Mouse (Mus musculus) forebrain, postnatal 0 days (tissue): ENCODE data around the gene Gng13. TPM values are rescaled to one million over a fixed set of nuclear protein-coding genes. Genes with fewer than 3 reads are reported as not detected.
A peak's percentile ranks its signal among the peaks of the same experiment; 100 is the strongest.
"Not testable (repeated sequence)": the region's sequence is repeated elsewhere in the genome, so short reads cannot be mapped to it uniquely, and the experiment has no call there.

Experiments used
- ATAC-seq: fragments of 200-750 bp; cut with Nextera tagmentation; 2 replicates; pipeline ENCODE4 v1.8.0; 2017; ENCODE audit warnings: mild to moderate bottlenecking, moderate library complexity
- DNase-seq: peaks from one replicate; pipeline ENCODE4 v3.0.0-alpha.2; 2015
- H3K27ac ChIP-seq: fragments of 300-500 bp; sonication (generic); 2 replicates; pipeline ENCODE4 v1.5.1; 2014; ENCODE audit warnings: low read depth, mild to moderate bottlenecking, antibody characterized with exemption, low read length, moderate library complexity, mixed read lengths
- H3K27me3 ChIP-seq: fragments of 300-500 bp; sonication (generic); 2 replicates; pipeline ENCODE4 v1.6.1; 2014; ENCODE audit warnings: mild to moderate bottlenecking, low read length, mixed read lengths; ENCODE audit not compliant: insufficient read depth
- H3K36me3 ChIP-seq: fragments of 300-500 bp; sonication (generic); 2 replicates; pipeline ENCODE4 v1.6.1; 2014; ENCODE audit warnings: mild to moderate bottlenecking, moderate library complexity; ENCODE audit not compliant: insufficient read depth
- H3K4me1 ChIP-seq: fragments of 300-500 bp; sonication (generic); 2 replicates; pipeline ENCODE4 v1.6.1; 2014; ENCODE audit warnings: antibody characterized with exemption; ENCODE audit not compliant: insufficient read depth
- H3K4me2 ChIP-seq: fragments of 300-500 bp; sonication (generic); 2 replicates; pipeline ENCODE4 v1.6.1; 2014; ENCODE audit warnings: low read depth, mild to moderate bottlenecking, moderate library complexity
- H3K4me3 ChIP-seq: fragments of 300-500 bp; sonication (generic); 2 replicates; pipeline ENCODE4 v1.5.1; 2014; ENCODE audit warnings: low read depth, low read length, mixed read lengths
- H3K9ac ChIP-seq: fragments of 300-500 bp; sonication (generic); 2 replicates; pipeline ENCODE4 v1.6.1; 2014; ENCODE audit warnings: mild to moderate bottlenecking
- H3K9me3 ChIP-seq: fragments of 300-500 bp; sonication (generic); 2 replicates; pipeline ENCODE4 v1.6.1; 2016; ENCODE audit warnings: low read length
- CTCF ChIP-seq: sonication (generic); IDR thresholded peaks from 2 replicates; pipeline ENCODE4 v1.5.1; 2016; ENCODE audit warnings: antibody characterized with exemption, control low read depth, low read depth
- WGBS: fragments of 180-500 bp; shearing (Covaris S2); extraction: QIAGEN DNeasy Blood & Tissue Kit; methylation state at CpG from one replicate; pipeline ENCODE4 v1.1.7; 2014; 5-methylcytosine and 5-hydroxymethylcytosine counted together
- polyA plus RNA-seq: library from polyadenylated mRNA; unstranded; fragments of >200 nt; fragmentation: Nextera tagmentation; extraction: Ambion mirVana; gene quantifications from 2 replicates; pipeline ENCODE4 v1.2.1, GENCODE M21; 2015
- total RNA-seq: library from RNA; depleted of rRNA; stranded (reverse); fragments of >200 nt; gene quantifications from 2 replicates; pipeline ENCODE4 v1.2.3, GENCODE M21; 2014

The Gng13 gene
- total and polyA plus RNA-seq, 2 experiments from 2014 or later, result 8.2 to 17.0 TPM

GRCm38 (mm10) chr17:25728009-25728270 lies 11.0 kb downstream of the Gng13 start:
- peak overlapping the region; percentile 61 for H3K9ac ChIP-seq
- ATAC-seq (no peak), DNase-seq (no peak)
- peaks cover 13% of the 10 kb centered on the region; the same call in 1 of the 2 replicates for H3K4me1 ChIP-seq
- peak overlapping the region; percentile 94 for H3K4me2 ChIP-seq
- H3K36me3 ChIP-seq, result peaks cover 15% of the 10 kb centered on the region; the same call in 1 of the 2 replicates
- WGBS, result 19% methylated on average over 4 of the region's 4 CpGs
- H3K4me3 ChIP-seq, result peak overlapping the region; percentile 67
- H3K27me3 ChIP-seq, result no peaks in the 10 kb centered on the region
- TF ChIP-seq CTCF, result no peak
- peak overlapping the region; percentile 62; the same call in 1 of the 2 replicates for H3K27ac ChIP-seq
- no peaks in the 10 kb centered on the region for H3K9me3 ChIP-seq

GRCm38 (mm10) chr17:25732082-25732481 lies 15.1 kb downstream of the Gng13 start:
- ATAC-seq (no peak), DNase-seq (peak; percentile 87)
- Histone ChIP-seq H3K9me3 (no peaks in the 10 kb centered on the region), H3K27ac (no peak overlapping the region), H3K4me2 (no peak overlapping the region), H3K4me3 (no peak overlapping the region), H3K27me3 (no peaks in the 10 kb centered on the region), H3K36me3 (peaks cover 15% of the 10 kb centered on the region; the same call in 1 of the 2 replicates), H3K9ac (no peak overlapping the region), H3K4me1 (peaks cover 9% of the 10 kb centered on the region; the same call in 1 of the 2 replicates)
- 19% methylated on average over 2 of the region's 2 CpGs for WGBS
- peak; percentile 95 for TF ChIP-seq CTCF

- TF ChIP-seq CTCF, result no peak
These were observed 18.3 kb downstream of the Gng13 start for GRCm38 (mm10) chr17:25735246-25735645.

GRCm38 (mm10) chr17:25735745-25736144 lies 18.8 kb downstream of the Gng13 start, which contains the start of gene Mslnl:
Gene Mslnl, plus strand, starts transcription at chr17:25736042.
- Histone ChIP-seq H3K4me3 (no peak within 1 kb of the TSS), H3K36me3 (peaks cover 8% of the 10 kb centered on the region; the same call in 1 of the 2 replicates), H3K9me3 (no peaks in the 10 kb centered on the region), H3K9ac (no peak within 1 kb of the TSS), H3K27ac (no peak within 1 kb of the TSS), H3K4me2 (no peak within 1 kb of the TSS), H3K27me3 (no peaks in the 10 kb centered on the region), H3K4me1 (no peaks in the 10 kb centered on the region)
- ATAC-seq (no peak), DNase-seq (no peak)
- 78% methylated on average over 3 of the region's 3 CpGs for WGBS
- TF ChIP-seq CTCF, result no peak

More at GRCm38 (mm10) chr17:25735246-25735645, 18.3 kb downstream of the Gng13 start:
- ATAC-seq (no peak), DNase-seq (no peak)
- H3K4me2 ChIP-seq, result no peak overlapping the region
- H3K9me3 ChIP-seq, result no peaks in the 10 kb centered on the region
- H3K36me3 ChIP-seq, result peaks cover 13% of the 10 kb centered on the region; the same call in 1 of the 2 replicates
- 87% methylated on average over 5 of the region's 5 CpGs for WGBS
- H3K27ac ChIP-seq, result no peak overlapping the region
- no peak overlapping the region for H3K9ac ChIP-seq
- H3K4me1 ChIP-seq, result no peaks in the 10 kb centered on the region
- no peaks in the 10 kb centered on the region for H3K27me3 ChIP-seq
- no peak overlapping the region for H3K4me3 ChIP-seq

GRCm38 (mm10) chr17:25738861-25739260 lies 21.9 kb downstream of the Gng13 start:
- no peak for ATAC-seq
- Histone ChIP-seq H3K27ac (no peak overlapping the region), H3K9me3 (no peaks in the 10 kb centered on the region), H3K9ac (no peak overlapping the region), H3K36me3 (no peaks in the 10 kb centered on the region), H3K27me3 (no peaks in the 10 kb centered on the region), H3K4me1 (no peaks in the 10 kb centered on the region), H3K4me3 (no peak overlapping the region), H3K4me2 (no peak overlapping the region)
- WGBS, result 81% methylated on average over 7 of the region's 7 CpGs
- no peak for DNase-seq
- no peak for TF ChIP-seq CTCF

- not testable (repeated sequence) for H3K4me2 ChIP-seq, H3K36me3 ChIP-seq, H3K27ac ChIP-seq, H3K4me3 ChIP-seq, H3K4me1 ChIP-seq, H3K9me3 ChIP-seq, DNase-seq, ATAC-seq, H3K9ac ChIP-seq, H3K27me3 ChIP-seq
- 63% methylated on average over 12 of the region's 12 CpGs for WGBS
These were observed 24.5 kb downstream of the Gng13 start for GRCm38 (mm10) chr17:25741471-25741870.

GRCm38 (mm10) chr17:25743831-25744230 lies 26.9 kb downstream of the Gng13 start:
- Histone ChIP-seq H3K9me3 (no peaks in the 10 kb centered on the region), H3K27me3 (no peaks in the 10 kb centered on the region), H3K27ac (no peak overlapping the region), H3K36me3 (no peaks in the 10 kb centered on the region), H3K4me3 (no peak overlapping the region), H3K4me2 (no peak overlapping the region), H3K9ac (no peak overlapping the region), H3K4me1 (no peaks in the 10 kb centered on the region)
- 92% methylated on average over 9 of the region's 9 CpGs for WGBS
- ATAC-seq, result no peak
- no peak for DNase-seq
- no peak for TF ChIP-seq CTCF
